Mouse (Mus musculus) ovary, postnatal 10 days (tissue): ENCODE measurements around the gene Ap1m2.
"Not testable (repeated sequence)": the region's sequence is repeated elsewhere in the genome, so short reads cannot be mapped to it uniquely, and the experiment has no call there.

Experiments
- DNase-seq: peaks from one replicate; pipeline ENCODE4 v3.0.0; 2022; ENCODE audit warnings: low spot score

Gene Ap1m2

GRCm38 (mm10) chr9:21260491-21261040, 51.6 kb downstream of the Ap1m2 start:
- DNase-seq, result no peak

GRCm38 (mm10) chr9:21256349-21256748, 55.8 kb downstream of the Ap1m2 start:
- DNase-seq, result not testable (repeated sequence)

GRCm38 (mm10) chr9:21254690-21255089, 57.4 kb downstream of the Ap1m2 start:
- no peak for DNase-seq

GRCm38 (mm10) chr9:21251116-21251735, 60.9 kb downstream of the Ap1m2 start:
- no peak for DNase-seq

DNA sequence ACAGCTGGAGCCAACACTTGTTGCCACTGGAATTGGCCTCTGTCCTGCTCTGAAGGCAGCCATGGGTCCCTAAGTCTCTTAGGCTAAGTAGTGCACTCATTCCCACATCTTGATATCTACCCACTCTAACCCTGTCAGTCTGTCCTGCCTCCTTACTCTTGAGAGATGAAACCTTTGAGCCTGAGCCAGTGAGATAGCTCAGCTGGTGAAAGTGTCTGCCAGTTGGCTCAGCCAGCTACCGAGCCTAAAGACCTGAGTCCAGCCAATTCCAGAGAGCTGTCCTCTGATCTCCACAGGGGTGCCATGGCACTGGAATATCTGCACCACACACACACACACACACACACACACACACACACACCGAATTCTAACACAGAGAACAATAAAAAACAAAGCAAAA, 61.6 kb downstream of the Ap1m2 start:
- DNase-seq, result no peak

DNA sequence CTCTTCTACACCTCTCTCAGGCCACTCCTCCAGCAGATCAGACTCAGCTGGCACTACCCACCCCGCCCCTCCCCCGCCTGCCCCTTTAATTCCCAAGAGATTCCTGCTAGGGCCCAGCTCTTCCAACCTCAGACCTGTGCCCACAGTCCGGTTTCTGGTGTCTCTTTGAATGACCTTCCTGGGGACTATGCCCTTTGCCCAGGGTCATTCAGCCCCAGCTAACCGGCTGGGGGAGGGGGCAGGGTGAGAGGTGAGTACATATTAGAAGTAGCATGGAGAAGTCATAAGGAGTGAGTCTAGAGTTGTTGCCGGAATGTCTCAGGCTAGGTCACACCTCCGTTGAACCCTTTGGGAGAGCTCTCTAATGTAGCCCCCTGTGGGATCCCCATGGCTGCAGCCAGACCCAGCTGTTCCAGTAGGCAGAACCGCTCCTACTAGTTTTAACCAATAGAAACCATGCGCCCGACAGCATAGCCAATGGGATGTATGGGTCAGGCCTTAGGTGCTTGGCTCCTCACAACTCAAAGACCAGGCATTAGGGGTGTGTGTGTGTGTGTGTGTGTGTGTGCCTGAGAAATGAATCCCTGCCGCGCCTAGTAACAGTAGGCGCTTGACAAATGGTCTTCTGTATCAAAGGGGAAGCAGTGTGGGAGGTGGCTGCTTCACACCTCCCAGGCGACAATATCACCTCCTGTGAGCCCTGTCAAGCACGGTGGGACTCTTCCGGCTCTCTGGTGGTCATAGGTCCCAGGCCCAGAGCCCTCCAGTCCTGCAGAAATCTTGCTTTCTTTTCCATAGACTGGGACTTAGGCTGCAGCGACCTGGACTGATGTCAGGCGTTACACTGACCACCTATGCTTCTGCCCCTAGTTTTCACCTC, 62.3 kb downstream of the Ap1m2 start:
- no peak for DNase-seq

- DNase-seq, result no peak
Measured at GRCm38 (mm10) chr9:21248326-21248725, 63.8 kb downstream of the Ap1m2 start, which contains the start of gene S1pr5. Gene S1pr5 (minus strand): TSS chr9:21248443.

- DNase-seq, result no peak
Measured at GRCm38 (mm10) chr9:21246342-21246741, 65.8 kb downstream of the Ap1m2 start.

DNA sequence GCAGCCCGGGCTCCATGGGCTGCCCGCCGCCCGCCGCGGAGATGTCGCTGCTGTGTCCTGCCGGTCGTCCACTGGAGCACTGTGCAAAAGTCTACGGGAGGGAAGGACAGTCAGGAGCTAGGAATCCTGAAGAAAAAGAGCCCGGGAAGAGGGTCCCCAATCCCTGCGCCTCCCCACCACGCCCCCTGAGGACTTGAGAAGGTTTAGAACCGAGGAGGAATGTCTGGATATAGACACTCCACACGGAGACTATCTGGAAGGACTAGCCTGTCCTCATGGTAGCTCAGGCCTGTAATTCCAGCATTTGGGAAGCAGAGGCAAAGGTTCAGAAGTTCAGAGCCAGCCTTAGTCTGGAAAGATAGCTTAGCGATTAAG, 67.0 kb downstream of the Ap1m2 start:
- no peak for DNase-seq

- no peak for DNase-seq
Measured at GRCm38 (mm10) chr9:21244428-21245112, 67.6 kb downstream of the Ap1m2 start.
